Mouse (Mus musculus): ENCODE results near the gene Ostn. TPM values are rescaled to one million over a fixed set of nuclear protein-coding genes. Genes with fewer than 3 reads are reported as not detected.
A peak's percentile ranks its signal among the peaks of the same experiment; 100 is the strongest.

Gene Ostn
- polyA plus RNA-seq, 1 experiment, result not detected

DNA sequence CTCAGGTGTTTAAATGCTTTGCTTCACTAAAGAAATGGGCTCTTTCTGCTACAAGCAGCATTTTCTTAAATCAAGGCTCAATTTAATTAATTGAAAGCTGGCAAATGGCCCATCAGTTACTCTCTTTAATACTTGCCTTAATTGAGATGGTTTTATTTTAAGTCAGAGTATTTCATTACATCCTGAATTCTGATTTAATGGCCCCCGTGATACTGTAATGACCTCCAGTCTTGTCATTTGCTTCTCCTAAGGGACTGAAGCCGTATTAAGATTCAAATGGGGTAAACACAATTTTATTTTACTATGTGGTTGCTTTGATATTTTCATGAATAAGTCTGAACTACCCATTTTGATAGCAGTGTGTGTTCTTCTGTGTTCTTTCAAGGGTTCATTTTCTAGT is 63.4 kb downstream of the Ostn start:
- DNase-seq, result no peak
- no peaks in the 10 kb centered on the region for H3K27me3 ChIP-seq (replicated peaks; ENCODE audit: control insufficient read depth, insufficient read depth, low read length)
- 53% methylated on average over 2 of the region's 2 CpGs for WGBS
- H3K4me1 ChIP-seq (ENCODE audit: control insufficient read depth, insufficient read depth, low read length), result peaks cover 6% of the 10 kb centered on the region; the same call in 1 of the 2 replicates
- no peak for TF ChIP-seq POLR2A (IDR thresholded peaks at IDR 0.05; ENCODE audit: low read depth, low read length)
- no peak for TF ChIP-seq CTCF (conservative IDR thresholded peaks at IDR 0.05; ENCODE audit: insufficient read depth, insufficient read length, low read depth, low read length)
- H3K4me3 ChIP-seq (ENCODE audit: insufficient read depth, low read depth, low read length), result no peak overlapping the region
- H3K27ac ChIP-seq (ENCODE audit: insufficient read depth, low read depth, low read length), result no peak overlapping the region
- H3K36me3 ChIP-seq (ENCODE audit: control insufficient read depth, insufficient read depth, low read length), result no peaks in the 10 kb centered on the region

GRCm38 (mm10) chr16:27374139-27374538 is 66.8 kb downstream of the Ostn start:
- 60% methylated on average over 3 of the region's 3 CpGs for WGBS
- H3K36me3 ChIP-seq (ENCODE audit: control insufficient read depth, insufficient read depth, low read length), result no peaks in the 10 kb centered on the region
- peak overlapping the region; percentile 45; the same call in 1 of the 2 replicates for H3K27ac ChIP-seq (ENCODE audit: insufficient read depth, low read depth, low read length)
- TF ChIP-seq POLR2A (IDR thresholded peaks at IDR 0.05; ENCODE audit: low read depth, low read length) (no peak), CTCF (conservative IDR thresholded peaks at IDR 0.05; ENCODE audit: insufficient read depth, insufficient read length, low read depth, low read length) (no peak)
- H3K27me3 ChIP-seq (replicated peaks; ENCODE audit: control insufficient read depth, insufficient read depth, low read length), result no peaks in the 10 kb centered on the region
- H3K4me1 ChIP-seq (ENCODE audit: control insufficient read depth, insufficient read depth, low read length), result peaks cover 9% of the 10 kb centered on the region; the same call in 1 of the 2 replicates
- DNase-seq, result no peak
- no peak overlapping the region for H3K4me3 ChIP-seq (ENCODE audit: insufficient read depth, low read depth, low read length)

DNA sequence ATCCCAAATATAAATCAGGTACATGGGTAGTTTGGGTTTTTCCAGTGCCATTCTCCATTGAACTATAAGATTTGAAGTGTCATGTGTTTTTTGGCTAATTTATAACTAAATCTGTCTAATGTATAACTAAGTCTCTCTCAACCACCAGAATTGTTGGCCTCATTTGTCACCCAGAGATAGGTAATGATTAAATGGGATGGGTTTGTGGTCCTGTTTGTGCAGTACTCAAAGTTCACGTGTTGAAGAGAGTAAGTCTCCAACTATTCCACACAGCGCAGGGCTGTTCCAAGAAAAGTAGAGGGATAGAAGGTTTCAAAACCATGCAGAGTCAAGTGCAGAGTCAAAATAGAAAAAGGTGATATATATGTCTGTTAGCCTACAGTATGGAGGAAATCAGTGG is 68.0 kb downstream of the Ostn start:
- whole genome bisulfite sequencing, result 47% methylated on average over 2 of the region's 2 CpGs
- peaks cover 9% of the 10 kb centered on the region; the same call in 1 of the 2 replicates for H3K4me1 ChIP-seq (ENCODE audit: control insufficient read depth, insufficient read depth, low read length)
- DNase-seq, result peak; percentile 90
- TF ChIP-seq CTCF (conservative IDR thresholded peaks at IDR 0.05; ENCODE audit: insufficient read depth, insufficient read length, low read depth, low read length), result no peak
- H3K4me3 ChIP-seq (ENCODE audit: insufficient read depth, low read depth, low read length), result no peak overlapping the region
- no peaks in the 10 kb centered on the region for H3K36me3 ChIP-seq (ENCODE audit: control insufficient read depth, insufficient read depth, low read length)
- H3K27me3 ChIP-seq (replicated peaks; ENCODE audit: control insufficient read depth, insufficient read depth, low read length), result no peaks in the 10 kb centered on the region
- peak overlapping the region; percentile 93 for H3K27ac ChIP-seq (ENCODE audit: insufficient read depth, low read depth, low read length)

- Histone ChIP-seq H3K4me1 (ENCODE audit: control insufficient read depth, insufficient read depth, low read length) (peaks cover 9% of the 10 kb centered on the region; the same call in 1 of the 2 replicates), H3K27me3 (replicated peaks; ENCODE audit: control insufficient read depth, insufficient read depth, low read length) (no peaks in the 10 kb centered on the region), H3K27ac (ENCODE audit: insufficient read depth, low read depth, low read length) (no peak overlapping the region), H3K36me3 (ENCODE audit: control insufficient read depth, insufficient read depth, low read length) (no peaks in the 10 kb centered on the region), H3K4me3 (ENCODE audit: insufficient read depth, low read depth, low read length) (no peak overlapping the region)
- TF ChIP-seq POLR2A (IDR thresholded peaks at IDR 0.05; ENCODE audit: low read depth, low read length), result no peak
- no peak for TF ChIP-seq CTCF (conservative IDR thresholded peaks at IDR 0.05; ENCODE audit: insufficient read depth, insufficient read length, low read depth, low read length)
- no peak for DNase-seq
These were observed 69.3 kb downstream of the Ostn start for GRCm38 (mm10) chr16:27376556-27376955.

- no peaks in the 10 kb centered on the region; the same call in 1 of the 2 replicates for H3K4me1 ChIP-seq (ENCODE audit: control insufficient read depth, insufficient read depth, low read length)
- H3K36me3 ChIP-seq (ENCODE audit: control insufficient read depth, insufficient read depth, low read length), result no peaks in the 10 kb centered on the region
- H3K27me3 ChIP-seq (replicated peaks; ENCODE audit: control insufficient read depth, insufficient read depth, low read length), result no peaks in the 10 kb centered on the region
- no peak overlapping the region for H3K4me3 ChIP-seq (ENCODE audit: insufficient read depth, low read depth, low read length)
- H3K27ac ChIP-seq (ENCODE audit: insufficient read depth, low read depth, low read length), result no peak overlapping the region
- no peak for DNase-seq
- TF ChIP-seq POLR2A (IDR thresholded peaks at IDR 0.05; ENCODE audit: low read depth, low read length) (no peak), CTCF (conservative IDR thresholded peaks at IDR 0.05; ENCODE audit: insufficient read depth, insufficient read length, low read depth, low read length) (no peak)
- 81% methylated on average over 4 of the region's 4 CpGs for WGBS
These were observed 74.9 kb downstream of the Ostn start for GRCm38 (mm10) chr16:27382217-27382616.

DNA sequence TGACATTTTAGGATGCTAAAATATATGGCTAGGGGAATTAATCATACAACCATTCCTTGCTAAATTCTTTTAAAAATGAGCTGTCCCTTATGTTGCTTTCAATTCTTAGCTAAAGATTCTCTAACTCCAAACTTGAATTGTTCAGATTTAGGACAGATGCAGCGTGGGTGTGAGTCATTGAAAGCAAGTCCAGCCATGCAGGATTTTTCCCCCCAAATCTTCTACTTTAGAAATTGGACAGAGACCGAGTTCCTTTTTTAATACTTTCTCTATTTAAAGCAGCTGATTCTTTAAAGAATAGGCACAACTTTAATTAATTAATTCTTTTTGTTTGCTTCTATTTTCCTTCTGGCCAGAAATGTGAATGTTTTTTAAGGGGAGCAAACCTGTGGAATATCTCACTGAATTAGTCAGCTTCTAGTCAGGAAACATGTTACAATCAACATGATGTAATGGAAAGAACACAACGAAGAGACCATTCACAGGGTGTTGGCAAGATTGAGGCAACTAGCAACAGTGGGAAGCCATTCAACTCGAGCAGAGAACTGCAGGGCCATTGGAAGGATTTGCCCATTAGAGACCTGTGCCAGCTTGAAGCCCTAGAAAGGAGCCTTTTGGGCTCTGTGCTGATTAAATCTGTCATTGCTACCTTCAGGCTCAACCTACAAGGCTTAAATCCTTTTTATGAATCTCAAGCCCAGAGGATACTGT is 77.8 kb downstream of the Ostn start:
- H3K27ac ChIP-seq (ENCODE audit: insufficient read depth, low read depth, low read length), result no peak overlapping the region
- H3K4me3 ChIP-seq (ENCODE audit: insufficient read depth, low read depth, low read length), result no peak overlapping the region
- DNase-seq, result no peak
- WGBS, result 73% methylated on average over 4 of the region's 4 CpGs
- TF ChIP-seq CTCF (conservative IDR thresholded peaks at IDR 0.05; ENCODE audit: insufficient read depth, insufficient read length, low read depth, low read length) (no peak), POLR2A (IDR thresholded peaks at IDR 0.05; ENCODE audit: low read depth, low read length) (no peak)
- H3K36me3 ChIP-seq (ENCODE audit: control insufficient read depth, insufficient read depth, low read length), result no peaks in the 10 kb centered on the region
- H3K4me1 ChIP-seq (ENCODE audit: control insufficient read depth, insufficient read depth, low read length), result peaks cover 7% of the 10 kb centered on the region; the same call in 1 of the 2 replicates
- no peaks in the 10 kb centered on the region for H3K27me3 ChIP-seq (replicated peaks; ENCODE audit: control insufficient read depth, insufficient read depth, low read length)

- Histone ChIP-seq H3K36me3 (ENCODE audit: control insufficient read depth, insufficient read depth, low read length) (no peaks in the 10 kb centered on the region), H3K4me1 (ENCODE audit: control insufficient read depth, insufficient read depth, low read length) (peaks cover 11% of the 10 kb centered on the region; the same call in 1 of the 2 replicates), H3K27me3 (replicated peaks; ENCODE audit: control insufficient read depth, insufficient read depth, low read length) (no peaks in the 10 kb centered on the region), H3K4me3 (ENCODE audit: insufficient read depth, low read depth, low read length) (no peak overlapping the region), H3K27ac (ENCODE audit: insufficient read depth, low read depth, low read length) (no peak overlapping the region)
- 84% methylated on average over 1 of the region's 1 CpGs for WGBS
- TF ChIP-seq CTCF (conservative IDR thresholded peaks at IDR 0.05; ENCODE audit: insufficient read depth, insufficient read length, low read depth, low read length) (no peak), POLR2A (IDR thresholded peaks at IDR 0.05; ENCODE audit: low read depth, low read length) (no peak)
- DNase-seq, result no peak
These were observed 78.4 kb downstream of the Ostn start for GRCm38 (mm10) chr16:27385649-27386048.
